Mouse (Mus musculus) thymus, adult 2 months (tissue): Measurements from ENCODE around the gene Grin3b.

Experiments
- CTCF ChIP-seq: fragments of 200-500 bp; IDR thresholded peaks from 2 replicates; pipeline ENCODE4 v1.5.1; 2012; ENCODE audit warnings: mild to moderate bottlenecking, control low read depth, low read length, moderate library complexity, borderline replicate concordance; ENCODE audit not compliant: control insufficient read depth, poor library complexity, insufficient read depth; ENCODE audit errors: extremely low read depth
- POLR2A ChIP-seq: fragments of 200-500 bp; IDR thresholded peaks from 2 replicates; pipeline ENCODE4 v1.6.1; 2012; ENCODE audit warnings: mild to moderate bottlenecking, low read length, control low read depth, moderate library complexity; ENCODE audit not compliant: control insufficient read depth, poor library complexity, insufficient read depth; ENCODE audit errors: extremely low read depth

- no peak for TF ChIP-seq CTCF
- TF ChIP-seq POLR2A: no peak
These were observed 49.7 kb downstream of the Grin3b start for GRCm38 (mm10) chr10:80020191-80020590.
